ENCODE assay signal across 33 mouse cellular contexts in the genomic region with DNA sequence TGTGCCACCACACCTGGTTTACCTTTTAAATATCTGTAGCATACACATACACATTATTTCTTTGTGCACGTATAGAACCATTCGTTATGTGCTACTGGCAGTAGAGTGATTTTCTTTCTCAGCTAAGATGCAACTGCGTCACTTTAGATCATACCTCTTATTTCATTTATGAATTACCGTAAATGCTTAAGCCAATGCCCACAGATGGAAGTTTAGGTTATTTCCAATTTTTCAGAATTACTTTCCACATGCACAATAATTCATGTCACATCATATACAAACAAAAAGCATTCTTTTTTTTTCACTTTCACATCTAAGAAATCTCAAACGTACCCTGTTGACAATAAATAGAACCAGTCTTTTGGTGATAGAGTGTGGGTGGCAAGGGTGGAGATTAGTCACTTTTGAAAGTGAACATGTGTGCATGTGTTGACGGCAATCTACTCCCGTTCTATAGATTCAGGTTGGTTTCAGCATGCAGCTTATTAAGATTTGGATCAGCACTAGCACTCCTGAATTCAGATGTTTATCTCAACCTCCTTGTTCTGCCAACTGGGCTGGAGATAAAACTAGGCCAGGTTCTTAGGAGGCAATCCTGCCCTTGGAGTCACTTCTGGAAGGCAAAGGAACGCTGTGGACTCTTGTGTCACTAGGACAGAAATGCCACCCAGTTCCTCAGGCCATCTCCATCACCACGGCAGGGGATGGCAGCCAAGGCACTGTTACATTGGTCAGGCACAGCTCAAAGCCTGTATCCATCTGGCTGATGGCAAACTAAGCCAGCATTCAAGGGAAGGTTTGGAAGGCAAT. TPM values are rescaled to one million over a fixed set of nuclear protein-coding genes. Genes with fewer than 3 reads are reported as not detected.
DNase-seq lines count a peak whose midpoint lies in the region; ATAC-seq lines count a peak whose summit lies in the region.
"Had no signal": no experiment of that assay in that cellular context is flagged by ENCODE, and none has a peak within 500 bp of the region (broad histone marks: within the 10 kb centered on the region; RNA-seq: fewer than 3 reads in every experiment).

No protein-coding gene starts in this region.

- H3K9ac ChIP-seq in hindbrain, embryonic 13.5 days, result no peak overlapping the region
- H3K9ac ChIP-seq: embryonic facial prominence, embryonic 13.5 days; forebrain, embryonic 13.5 days; hindbrain, embryonic 12.5 days had no signal

- H3K27ac ChIP-seq in hindbrain, embryonic 13.5 days, result no peak overlapping the region
- H3K27ac ChIP-seq: embryonic facial prominence, embryonic 10.5 days; embryonic facial prominence, embryonic 13.5 days; forebrain, embryonic 10.5 days; forebrain, embryonic 13.5 days; hindbrain, embryonic 12.5 days had no signal

- H3K4me3 ChIP-seq in hindbrain, embryonic 13.5 days, result no peak overlapping the region
- H3K4me3 ChIP-seq: embryonic facial prominence, embryonic 10.5 days; embryonic facial prominence, embryonic 13.5 days; erythroblast, embryonic 14.5 days; forebrain, embryonic 10.5 days; forebrain, embryonic 13.5 days; hindbrain, embryonic 12.5 days had no signal

- H3K4me1 ChIP-seq in hindbrain, embryonic 13.5 days (replicated peaks), result no peaks in the 10 kb centered on the region
- H3K4me1 ChIP-seq: embryonic facial prominence, embryonic 10.5 days; embryonic facial prominence, embryonic 13.5 days; forebrain, embryonic 10.5 days; forebrain, embryonic 13.5 days; hindbrain, embryonic 12.5 days had no signal

- no peaks in the 10 kb centered on the region for H3K9me3 ChIP-seq in hindbrain, embryonic 13.5 days
- H3K9me3 ChIP-seq: embryonic facial prominence, embryonic 10.5 days; embryonic facial prominence, embryonic 13.5 days; forebrain, embryonic 10.5 days; forebrain, embryonic 13.5 days; hindbrain, embryonic 12.5 days had no signal

- DNase-seq in frontal cortex, postnatal 14 days (ENCODE audit: low spot score in 2 of 2), result no peak
- DNase-seq in fat pad, adult 2 months (ENCODE audit: extremely low read depth, low read depth, low spot score), result peak; percentile 98
- DNase-seq in heart, adult 18-20 months, result no peak
- DNase-seq in thymus, postnatal 4 days, result no peak
- DNase-seq: adrenal gland, adult 8-10 months; adrenal gland, postnatal 25 days; cerebellum, adult 11 months; cerebellum, adult 8-10 months; cerebellum, postnatal 36 days; embryo, embryonic 11 days; gastrocnemius, postnatal 25 days; kidney, adult 8-10 months had no signal

- no peaks in the 10 kb centered on the region for H3K36me3 ChIP-seq in hindbrain, embryonic 13.5 days
- H3K36me3 ChIP-seq: embryonic facial prominence, embryonic 10.5 days; embryonic facial prominence, embryonic 13.5 days; forebrain, embryonic 10.5 days; hindbrain, embryonic 12.5 days had no signal

- WGBS in hindbrain, embryonic 13.5 days, result 92% methylated on average over 9 of the region's 9 CpGs

- no peak overlapping the region for H3K4me2 ChIP-seq in hindbrain, embryonic 13.5 days
- H3K4me2 ChIP-seq: embryonic facial prominence, embryonic 13.5 days; forebrain, embryonic 13.5 days; heart, embryonic 11.5 days; hindbrain, embryonic 12.5 days had no signal

- H3K27me3 ChIP-seq in hindbrain, embryonic 13.5 days, result no peaks in the 10 kb centered on the region
- H3K27me3 ChIP-seq: embryonic facial prominence, embryonic 13.5 days; forebrain, embryonic 13.5 days; hindbrain, embryonic 12.5 days had no signal

- peak; percentile 59 for ATAC-seq in frontal cortex, adult (ENCODE audit: low TSS enrichment)
- peak; percentile 71 for ATAC-seq in CD4-positive, CD25-positive, alpha-beta regulatory T cell, adult 4 months
- peak; percentile 77 for ATAC-seq in inflammation-experienced regulatory T-cells, adult 6 months
- no peak for ATAC-seq in hindbrain, embryonic 13.5 days (ENCODE audit: low FRiP score)
- ATAC-seq: forebrain, embryonic 13.5 days; forebrain, embryonic 16.5 days; hindbrain, embryonic 16.5 days; intestine, postnatal 0 days had no signal

RNA-seq across cellular contexts. Expression of a gene that starts 53.1 kb away (rescaled TPM):
- 1 to 10 TPM; 2.8 to 3.0 TPM for polyA plus RNA-seq in CD4-positive, CD25-positive, alpha-beta regulatory T cell, adult 4 months (2017; shearing (Covaris generic))
- polyA plus RNA-seq in inflammation-experienced regulatory T-cells, adult 6 months (2017; shearing (Covaris generic)), result 1 to 10 TPM in 2 of 3 experiments, under 1 TPM in 1; 0.79 to 2.6 (median 1.1) TPM
- not detected for total RNA-seq in heart, adult 18-20 months (2021)
- polyA plus RNA-seq in hindbrain, embryonic 13.5 days (2015; fragmentation: Nextera tagmentation; extraction: Ambion mirVana), result 0.08 TPM in 1 of 2 replicates, not detected in the other
- total RNA-seq: gastrocnemius, adult 8-10 months; gastrocnemius, postnatal 25 days; heart, adult 8-10 months; heart, postnatal 25 days had no signal
- polyA plus RNA-seq: C2C12; cortical plate, adult 2 months; erythroblast, embryonic 14.5 days; forebrain, embryonic 13.5 days; forebrain, embryonic 16.5 days; frontal cortex, adult 2 months; heart, postnatal 0 days had no signal
